Mouse (Mus musculus): ENCODE data around the gene Vrk1. TPM values are rescaled to one million over a fixed set of nuclear protein-coding genes. Genes with fewer than 3 reads are reported as not detected.

Vrk1 gene
- total and polyA plus RNA-seq, 3 experiments: 55.2 to 124 (median 69.1) TPM

DNA sequence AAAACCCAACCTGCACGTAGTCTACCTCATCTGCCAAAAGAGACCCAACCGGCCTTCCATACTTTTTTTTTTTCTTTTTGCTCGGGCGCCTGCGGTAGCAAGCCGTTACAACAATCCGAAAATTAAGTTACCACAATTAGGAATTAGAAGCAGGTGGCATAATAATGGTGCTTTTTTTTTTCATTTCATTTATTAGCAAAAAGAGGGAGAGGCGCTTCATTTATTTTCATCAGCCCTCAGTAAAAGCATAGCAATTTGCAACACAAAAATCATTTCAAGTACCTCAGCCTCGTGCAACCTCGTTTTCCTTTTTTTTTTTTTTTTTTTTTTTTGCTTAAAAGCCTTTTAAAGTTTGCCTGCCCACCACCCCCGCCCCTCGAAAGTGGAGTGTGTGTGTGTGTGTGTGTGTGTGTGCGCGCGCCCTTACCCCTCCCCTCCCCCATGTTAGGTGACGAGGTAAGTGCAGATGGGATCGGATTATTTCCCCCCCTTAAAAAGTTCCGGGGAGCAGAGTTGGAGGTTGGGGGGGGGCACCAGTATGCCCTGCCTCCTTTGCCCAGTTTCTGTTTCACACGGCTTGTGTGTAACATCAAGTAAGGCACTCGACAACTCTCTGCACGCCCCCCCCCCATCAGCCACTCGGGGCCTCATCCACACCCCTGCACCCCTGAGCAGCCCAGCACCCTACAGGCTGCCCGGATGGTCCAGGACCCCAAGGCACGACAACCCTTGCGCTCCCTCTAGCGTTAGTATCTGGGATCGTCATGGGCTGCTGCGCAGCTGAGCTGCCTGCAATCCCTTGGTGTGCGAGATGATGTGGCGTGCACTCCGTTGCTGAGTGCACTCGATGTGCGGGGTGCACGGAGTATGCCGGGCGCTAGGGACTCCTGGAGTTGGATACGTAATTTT is 47.7 kb upstream of the Vrk1 start:
- H3K27me3 ChIP-seq (replicated peaks): no peaks in the 10 kb centered on the region
- H3K36me3 ChIP-seq (replicated peaks in 1 of 2; ENCODE audit: control insufficient read depth in 1 of 2, insufficient read depth in 1 of 2, low read length in 1 of 2): no peaks in the 10 kb centered on the region
- peak overlapping the region; percentile 23 to 66 (median 47) for H3K4me3 ChIP-seq (replicated peaks in 1 of 3; ENCODE audit: low read depth in 2 of 3, low read length in 2 of 3, poor library complexity in 1 of 3)
- peak; percentile 81 for DNase-seq (ENCODE audit: extremely low read depth)
- TF ChIP-seq POLR2AphosphoS2 (IDR thresholded peaks at IDR 0.05; ENCODE audit: low read depth, low read length) (no peak), CTCF (conservative IDR thresholded peaks at IDR 0.05 in 1 of 2, IDR thresholded peaks at IDR 0.05 in 1 of 2; ENCODE audit: low read depth in 2 of 2, low read length in 2 of 2) (peak; percentile 72 to 86), NRF1 (IDR thresholded peaks at IDR 0.05; ENCODE audit: low read depth, low read length) (peak; percentile 63), MAZ (IDR thresholded peaks at IDR 0.05; ENCODE audit: low read depth, low read length) (0 out of 2 replicates have a peak, but pooled peaks have one; percentile 53), PAX5 (IDR thresholded peaks at IDR 0.05; ENCODE audit: low read length) (no peak), MAFK (IDR thresholded peaks at IDR 0.05; ENCODE audit: insufficient replicate concordance, low read length) (no peak), RCOR1 (conservative IDR thresholded peaks at IDR 0.05; ENCODE audit: low read depth, low read length) (no peak), ZNF384 (IDR thresholded peaks at IDR 0.05; ENCODE audit: low read depth, low read length) (peak; percentile 82), RAD21 (IDR thresholded peaks at IDR 0.05; ENCODE audit: low read depth, low read length) (peak; percentile 77), SIN3A (IDR thresholded peaks at IDR 0.05; ENCODE audit: low read length) (0 out of 2 replicates have a peak, but pooled peaks have one; percentile 37), MYC (IDR thresholded peaks at IDR 0.05; ENCODE audit: low read depth, low read length) (peak; percentile 37; the same call in 1 of the 2 replicates), JUND (conservative IDR thresholded peaks at IDR 0.05; ENCODE audit: low read depth, low read length) (no peak), BHLHE40 (IDR thresholded peaks at IDR 0.05; ENCODE audit: low read depth, low read length) (peak; percentile 58), UBTF (IDR thresholded peaks at IDR 0.05; ENCODE audit: low read depth, low read length) (no peak), USF1 (IDR thresholded peaks at IDR 0.05; ENCODE audit: low read depth, low read length) (no peak), NELFE (IDR thresholded peaks at IDR 0.05; ENCODE audit: low read depth, low read length) (peak; percentile 38; the same call in 1 of the 2 replicates), SMC3 (IDR thresholded peaks at IDR 0.05; ENCODE audit: low read depth, low read length) (peak; percentile 74), POLR2A (IDR thresholded peaks at IDR 0.05; ENCODE audit: low read depth, low read length) (peak; percentile 16; the same call in 1 of the 2 replicates), MAX (IDR thresholded peaks at IDR 0.05; ENCODE audit: low read length) (0 out of 2 replicates have a peak, but pooled peaks have one; percentile 23)
- no peaks in the 10 kb centered on the region for H3K79me2 ChIP-seq (replicated peaks; ENCODE audit: control insufficient read depth, extremely low read depth, insufficient read depth, poor library complexity, severe bottlenecking)
- dilution Hi-C loops (cut with MboI; ENCODE audit: extremely low pct_ligation_motif_present, extremely low pct_unique_long_range_greater_than_20kb, low sequenced_read_pairs): no loop called here
- H3K4me2 ChIP-seq (ENCODE audit: insufficient read depth, low read depth, poor library complexity, severe bottlenecking): peak overlapping the region; percentile 85
- H3K27ac ChIP-seq (ENCODE audit: insufficient read depth, low read depth): no peak overlapping the region
- in situ Hi-C loops (cut with MboI; ENCODE audit: low pct_ligation_motif_present, low pct_unique_long_range_greater_than_20kb, low sequenced_read_pairs): loop anchor here (5.0 kb wide), 1 partner anchor 110 kb away; no protein-coding TSS in a partner anchor
- peak overlapping the region; percentile 20 for H3K9ac ChIP-seq (ENCODE audit: insufficient read depth, low read depth)
- H3K4me1 ChIP-seq (ENCODE audit: control insufficient read depth in 1 of 2, insufficient read depth in 2 of 2): peaks cover 4 to 23% of the 10 kb centered on the region in 2 experiments; a peak in 2 of 4 replicates
- no peaks in the 10 kb centered on the region for H3K9me3 ChIP-seq (replicated peaks; ENCODE audit: low read length)

Data from CH12.LX (cell line).